ENCODE assay signal across 32 mouse cellular contexts in genomic region chr17:55406043-55406442, GRCm38 (mm10). TPM values are rescaled to one million over a fixed set of nuclear protein-coding genes. Genes with fewer than 3 reads are reported as not detected.
DNase-seq lines count a peak whose midpoint lies in the region; ATAC-seq and TF ChIP-seq lines count a peak whose summit lies in the region.
"Had no signal": no experiment of that assay in that cellular context is flagged by ENCODE, and none has a peak within 500 bp of the region (broad histone marks: within the 10 kb centered on the region; RNA-seq: fewer than 3 reads in every experiment).

No protein-coding gene starts in this region.

- peak; percentile 38 to 57 for DNase-seq in frontal cortex, adult 2 months (ENCODE audit: extremely low spot score in 1 of 2, low spot score in 1 of 2)
- DNase-seq in frontal cortex, postnatal 25 days (ENCODE audit: low spot score in 2 of 2) = no peak
- no peak for DNase-seq in left cerebral cortex, adult 2 months (ENCODE audit: extremely low spot score in 1 of 2, low spot score in 2 of 2)
- no peak for DNase-seq in left cerebral cortex, adult 18-20 months (ENCODE audit: low spot score in 2 of 2)
- peak; percentile 8 for DNase-seq in brain, embryonic 18.5 days (ENCODE audit: low read depth, low spot score)
- DNase-seq in forebrain, postnatal 0 days = peak; percentile 39
- DNase-seq: adrenal gland, postnatal 25 days; B cell, adult 2 months; cerebellum, adult 8-10 months; cerebellum, postnatal 25 days; gastrocnemius, postnatal 25 days; heart, adult 11 months; heart, postnatal 36 days; kidney, adult 9 months; kidney, postnatal 10 days; liver; lung, adult 2 months; lung, postnatal 10 days; midbrain, embryonic 14.5 days; retina, postnatal 1 day; spleen, adult 18-20 months; thymus, adult 18-20 months; thymus, postnatal 36 days had no signal

- H3K27ac ChIP-seq in left cerebral cortex, adult 2 months = peak overlapping the region; percentile 70
- H3K27ac ChIP-seq in forebrain, postnatal 0 days (ENCODE audit: low read depth, low read length) = no peak overlapping the region
- no peak overlapping the region for H3K27ac ChIP-seq in heart, embryonic 11.5 days (ENCODE audit: low read depth, low read length)
- H3K27ac ChIP-seq: heart, embryonic 10.5 days; hindbrain, embryonic 12.5 days; hindbrain, postnatal 0 days; intestine, embryonic 15.5 days; liver, embryonic 14.5 days; neural tube, embryonic 15.5 days had no signal

- no peak overlapping the region for H3K4me2 ChIP-seq in forebrain, postnatal 0 days (ENCODE audit: low read depth)
- H3K4me2 ChIP-seq in heart, embryonic 11.5 days = no peak overlapping the region
- H3K4me2 ChIP-seq: hindbrain, embryonic 12.5 days; intestine, embryonic 15.5 days; neural tube, embryonic 15.5 days had no signal

- 64% methylated on average over 2 of the region's 2 CpGs for WGBS in forebrain, postnatal 0 days
- 81% methylated on average over 2 of the region's 2 CpGs for WGBS in heart, embryonic 11.5 days (ENCODE audit: insufficient replicate concordance)

- H3K9me3 ChIP-seq in forebrain, postnatal 0 days (ENCODE audit: low read length) = no peaks in the 10 kb centered on the region
- no peaks in the 10 kb centered on the region for H3K9me3 ChIP-seq in heart, embryonic 11.5 days (replicated peaks; ENCODE audit: control insufficient read depth, low read length)
- H3K9me3 ChIP-seq: heart, embryonic 10.5 days; hindbrain, embryonic 12.5 days; intestine, embryonic 15.5 days; neural tube, embryonic 15.5 days had no signal

- H3K27me3 ChIP-seq in forebrain, postnatal 0 days (ENCODE audit: insufficient read depth, low read length) = no peaks in the 10 kb centered on the region
- H3K27me3 ChIP-seq in heart, embryonic 11.5 days (ENCODE audit: control insufficient read depth, insufficient read depth, low read length) = no peaks in the 10 kb centered on the region
- H3K27me3 ChIP-seq: hindbrain, embryonic 12.5 days; intestine, embryonic 15.5 days; neural tube, embryonic 15.5 days had no signal

- intact Hi-C loops in left cerebral cortex, adult 2 months (cut with DNase I) = loop anchor here (2.0 to 10.0 kb wide), 4 partner anchors 41 to 321 kb away; partner anchors contain the start of gene St6gal2

- H3K4me3 ChIP-seq in left cerebral cortex, adult 2 months = no peak overlapping the region
- H3K4me3 ChIP-seq in forebrain, postnatal 0 days (ENCODE audit: low read depth, low read length) = no peak overlapping the region
- no peak overlapping the region for H3K4me3 ChIP-seq in heart, embryonic 11.5 days (ENCODE audit: low read depth, low read length)
- H3K4me3 ChIP-seq: heart, embryonic 10.5 days; hindbrain, embryonic 12.5 days; intestine, embryonic 15.5 days; neural tube, embryonic 15.5 days had no signal

- TF ChIP-seq CTCF in left cerebral cortex, adult 2 months (IDR thresholded peaks at IDR 0.05) = no peak
- no peak for TF ChIP-seq CTCF in forebrain, postnatal 0 days (IDR thresholded peaks at IDR 0.05; ENCODE audit: low read depth)

- H3K4me1 ChIP-seq in forebrain, postnatal 0 days (ENCODE audit: insufficient read depth) = no peaks in the 10 kb centered on the region
- H3K4me1 ChIP-seq in heart, embryonic 11.5 days (ENCODE audit: control insufficient read depth, insufficient read depth, low read length) = no peaks in the 10 kb centered on the region
- H3K4me1 ChIP-seq: heart, embryonic 10.5 days; hindbrain, embryonic 12.5 days; intestine, embryonic 15.5 days; neural tube, embryonic 15.5 days had no signal

- peak; percentile 91 for ATAC-seq in forebrain, postnatal 0 days
- ATAC-seq in heart, embryonic 11.5 days (replicated peaks; ENCODE audit: insufficient number of reproducible peaks, low FRiP score, low TSS enrichment) = no peak
- ATAC-seq: hindbrain, postnatal 0 days; intestine, embryonic 15.5 days had no signal

- H3K9ac ChIP-seq in forebrain, postnatal 0 days = no peak overlapping the region
- no peak overlapping the region for H3K9ac ChIP-seq in heart, embryonic 11.5 days (ENCODE audit: low read depth, low read length)
- H3K9ac ChIP-seq: hindbrain, embryonic 12.5 days; intestine, embryonic 15.5 days; liver, embryonic 14.5 days; neural tube, embryonic 15.5 days had no signal

- H3K36me3 ChIP-seq in forebrain, postnatal 0 days (ENCODE audit: insufficient read depth) = no peaks in the 10 kb centered on the region
- H3K36me3 ChIP-seq in heart, embryonic 11.5 days (ENCODE audit: control insufficient read depth, insufficient read depth, low read length) = no peaks in the 10 kb centered on the region
- H3K36me3 ChIP-seq: heart, embryonic 10.5 days; hindbrain, embryonic 12.5 days; intestine, embryonic 15.5 days; neural tube, embryonic 15.5 days had no signal

RNA-seq across cellular contexts. Expression of gene St6gal2, which starts 39.1 kb away (rescaled TPM):
- polyA plus RNA-seq in frontal cortex, adult 2 months (2012; rRNA removed) = 20.6 and 24.0 TPM in 2 replicates
- total RNA-seq in left cerebral cortex, adult 2 months (2021) = 10 to 100 TPM; 36.7 to 47.0 TPM
- 10 to 100 TPM; 31.7 to 35.7 TPM for total RNA-seq in left cerebral cortex, adult 18-20 months (2021)
- total RNA-seq in forebrain, postnatal 0 days (2014; rRNA removed) = 96.4 and 102 TPM in 2 replicates
- polyA plus RNA-seq in forebrain, postnatal 0 days (2015; fragmentation: Nextera tagmentation; extraction: Ambion mirVana) = 35.7 and 40.3 TPM in 2 replicates
- polyA plus RNA-seq in heart, embryonic 11.5 days (2014; fragmentation: Nextera tagmentation; extraction: Ambion mirVana) = 0.96 and 1.2 TPM in 2 replicates
- total RNA-seq: adrenal gland, adult 18-20 months; gastrocnemius, adult 18-20 months; gastrocnemius, postnatal 25 days; heart, postnatal 36 days had no signal

Comparison
In these comparisons a context has a peak if more than half of its experiments do, and no peak if none do; other contexts are left out.
1. DNase-seq: peak in frontal cortex, adult 2 months (2 of 2), brain, embryonic 18.5 days (single experiment) and forebrain, postnatal 0 days (single experiment); none in frontal cortex, postnatal 25 days (0 of 2), left cerebral cortex, adult 2 months (0 of 2) and left cerebral cortex, adult 18-20 months (0 of 2).